ENCODE assay signal across 14 mouse cellular contexts in the genomic region with DNA sequence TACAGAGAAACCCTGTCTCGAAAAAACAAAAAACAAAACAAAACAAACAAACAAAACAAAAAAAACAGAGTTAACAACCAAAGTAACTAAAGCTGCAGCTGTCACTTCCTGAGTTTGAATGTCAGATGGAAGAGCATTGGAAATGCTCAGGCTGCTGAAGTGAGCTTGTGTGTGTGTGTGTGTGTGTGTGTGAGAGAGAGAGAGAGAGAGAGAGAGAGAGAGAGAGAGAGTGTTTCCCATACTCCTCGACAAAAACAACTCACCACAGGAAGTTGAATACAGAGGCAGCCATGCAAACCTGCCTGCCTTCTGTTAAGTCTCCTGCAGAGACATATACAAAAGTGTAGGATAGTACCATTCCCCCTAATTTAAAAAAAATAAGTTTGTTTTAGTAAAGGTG.
"Had no signal": no experiment of that assay in that cellular context is flagged by ENCODE, and none has a peak within 500 bp of the region (broad histone marks: within the 10 kb centered on the region; RNA-seq: fewer than 3 reads in every experiment).

No protein-coding gene starts in this region.

- H3K27ac ChIP-seq: kidney, embryonic 15.5 days; limb, embryonic 15.5 days; liver, embryonic 12.5 days; midbrain, embryonic 12.5 days; stomach, embryonic 15.5 days had no signal

- H3K27me3 ChIP-seq: kidney, embryonic 15.5 days; limb, embryonic 15.5 days; liver, embryonic 12.5 days; midbrain, embryonic 12.5 days; stomach, embryonic 15.5 days had no signal

- DNase-seq: kidney, adult 18-20 months; kidney, postnatal 14 days; layer of hippocampus, adult 9-11 months; layer of hippocampus, postnatal 36 days; lung, embryonic 14.5 days; lung, postnatal 10 days; right cerebral cortex, postnatal 14 days; thymus, postnatal 25 days had no signal

- H3K9me3 ChIP-seq: kidney, embryonic 15.5 days; limb, embryonic 15.5 days; liver, embryonic 12.5 days; stomach, embryonic 15.5 days had no signal

- H3K4me2 ChIP-seq: kidney, embryonic 15.5 days; limb, embryonic 15.5 days; liver, embryonic 12.5 days; lung, embryonic 14.5 days; midbrain, embryonic 12.5 days; stomach, embryonic 15.5 days had no signal

- ATAC-seq: liver, embryonic 12.5 days; midbrain, embryonic 16.5 days had no signal

- H3K4me3 ChIP-seq: kidney, embryonic 15.5 days; limb, embryonic 15.5 days; liver, embryonic 12.5 days; midbrain, embryonic 12.5 days; stomach, embryonic 15.5 days had no signal

- H3K9ac ChIP-seq: kidney, embryonic 15.5 days; limb, embryonic 15.5 days; liver, embryonic 12.5 days; lung, embryonic 14.5 days; midbrain, embryonic 12.5 days; stomach, embryonic 15.5 days had no signal

- H3K36me3 ChIP-seq: midbrain, embryonic 12.5 days; stomach, embryonic 15.5 days had no signal
